Mouse (Mus musculus): ENCODE measurements around the gene Tnfrsf13c.

Gene Tnfrsf13c

DNA sequence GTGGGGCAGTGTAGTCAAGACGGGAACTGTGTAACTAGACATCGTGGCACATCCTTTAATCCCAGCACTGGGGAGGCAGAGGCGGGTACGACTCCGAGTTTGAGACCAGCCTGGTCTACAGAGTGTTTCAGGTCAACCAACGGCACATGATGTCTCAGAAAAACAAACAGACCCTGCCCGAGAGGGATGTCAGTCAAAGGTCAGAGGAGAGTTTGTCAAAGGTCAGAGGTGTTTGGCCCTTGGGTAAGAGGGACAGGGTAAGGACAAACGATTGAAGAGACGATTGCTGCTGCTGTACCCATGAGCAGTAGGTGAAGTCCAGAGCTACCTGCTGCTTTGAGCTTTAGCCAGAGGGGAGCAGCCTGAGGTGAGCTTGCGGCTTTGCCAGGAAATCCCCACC, 40.6 kb downstream of the Tnfrsf13c start:
- DNase-seq (ENCODE audit: low spot score in 2 of 2): no peak

DNA sequence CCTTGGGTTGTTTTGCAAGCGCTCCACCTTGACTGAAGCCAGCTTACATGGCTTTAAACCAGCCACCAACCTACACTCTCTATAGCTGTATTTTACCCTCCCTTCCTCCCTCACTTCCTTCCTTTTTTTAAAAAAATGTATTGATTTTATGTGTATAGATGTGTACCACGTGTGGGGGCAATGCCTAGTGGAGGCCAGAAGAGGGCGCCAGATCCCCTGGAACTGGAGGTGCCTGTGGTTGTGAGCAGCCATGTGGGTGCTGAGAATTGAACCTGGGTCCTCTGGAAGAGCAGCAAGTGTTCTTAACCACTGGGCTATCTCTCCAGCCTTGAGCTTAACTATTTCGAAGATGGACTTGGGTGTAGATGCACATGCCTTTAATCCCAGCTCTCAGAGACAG, 41.9 kb downstream of the Tnfrsf13c start:
- DNase-seq (ENCODE audit: low spot score in 2 of 2): no peak

DNA sequence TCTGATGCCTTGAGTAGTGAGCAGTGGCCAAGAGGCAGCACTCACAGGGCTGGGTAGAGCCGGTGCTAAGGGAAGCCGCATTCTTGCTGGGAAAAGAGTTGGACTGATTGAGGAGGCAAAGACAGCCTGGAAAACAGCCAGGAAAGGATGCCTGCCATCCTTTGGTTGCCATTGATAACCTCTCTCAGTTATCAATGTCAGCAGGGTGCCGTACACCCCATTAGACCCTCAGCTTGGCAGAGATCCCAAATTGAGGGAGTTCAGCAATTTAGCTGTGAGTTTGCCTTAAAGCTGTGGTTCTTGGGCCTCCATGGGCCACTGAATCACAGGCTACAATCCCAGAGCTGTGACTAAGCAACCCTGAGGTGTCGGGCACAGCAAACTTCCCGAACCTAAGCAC, 43.0 kb downstream of the Tnfrsf13c start:
- no peak for DNase-seq (ENCODE audit: low spot score in 2 of 2)

DNA sequence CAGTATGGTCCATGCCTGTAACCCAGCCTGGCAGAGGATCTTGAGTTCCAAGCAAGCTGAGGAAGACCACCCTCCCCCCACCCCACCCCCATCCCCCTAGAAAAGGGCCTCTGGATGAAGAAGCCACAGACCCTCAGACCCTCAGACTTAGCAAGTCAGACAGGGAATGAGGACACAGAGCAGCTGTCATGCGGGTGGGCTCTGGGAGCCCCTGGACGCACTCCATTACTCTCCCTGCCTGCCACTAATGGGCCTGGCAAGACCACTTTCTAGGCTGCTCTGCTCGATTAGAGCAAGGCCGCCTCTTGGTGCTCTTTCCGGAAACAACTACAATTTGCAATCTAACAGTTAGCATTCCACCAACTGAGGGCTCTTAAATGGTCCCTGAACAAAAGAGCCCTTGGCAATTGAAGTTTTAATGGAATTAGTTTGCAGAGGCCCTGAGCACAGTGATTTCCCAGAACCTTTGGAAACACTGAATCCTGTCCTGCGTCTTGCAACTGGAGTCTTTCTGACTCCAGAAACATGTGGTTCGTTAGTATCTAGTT, 46.4 kb downstream of the Tnfrsf13c start:
- DNase-seq (ENCODE audit: low spot score in 2 of 2): no peak

DNA sequence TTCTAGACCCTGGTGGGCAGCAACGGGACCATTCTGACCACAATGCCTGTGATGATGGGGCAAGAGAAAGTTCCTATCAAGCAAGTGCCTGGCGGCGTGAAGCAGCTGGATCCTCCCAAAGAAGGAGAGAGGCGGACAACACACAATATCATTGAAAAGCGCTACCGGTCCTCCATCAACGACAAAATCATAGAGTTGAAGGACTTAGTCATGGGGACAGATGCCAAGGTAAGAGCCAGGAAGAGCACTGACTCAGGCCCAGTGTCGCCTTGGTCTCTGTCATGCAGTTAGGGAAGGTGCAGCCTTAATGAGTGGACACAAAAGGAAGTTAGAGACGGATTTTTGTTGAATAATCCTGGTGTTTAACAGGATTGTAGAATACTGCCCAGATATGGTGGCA, 49.1 kb downstream of the Tnfrsf13c start:
- DNase-seq (ENCODE audit: low spot score in 2 of 2): no peak

DNA sequence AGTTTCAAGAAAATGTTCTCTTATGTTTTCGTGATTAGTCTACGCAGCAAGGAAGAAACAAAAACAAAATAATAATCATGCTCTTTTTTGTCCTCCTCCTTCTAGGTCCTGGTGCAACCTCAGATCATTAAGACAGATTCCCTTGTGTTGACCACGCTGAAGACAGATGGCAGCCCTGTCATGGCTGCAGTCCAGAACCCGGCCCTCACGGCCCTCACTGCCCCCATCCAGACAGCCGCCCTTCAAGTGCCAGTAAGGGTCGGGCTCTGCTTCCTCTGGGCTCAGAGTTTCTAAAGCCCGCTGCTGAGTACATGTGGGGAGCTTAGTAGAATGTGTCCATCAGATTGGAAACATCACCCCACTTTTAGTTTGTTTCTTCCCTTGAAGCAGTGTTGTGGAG, 51.5 kb downstream of the Tnfrsf13c start:
- DNase-seq (ENCODE audit: low spot score in 2 of 2): no peak
